Mouse (Mus musculus) gastrocnemius, postnatal 36 days (tissue): Measurements from ENCODE around the gene Rpp25l. TPM values are rescaled to one million over a fixed set of nuclear protein-coding genes. Genes with fewer than 3 reads are reported as not detected.
"Not testable (repeated sequence)": the region's sequence is repeated elsewhere in the genome, so short reads cannot be mapped to it uniquely, and the experiment has no call there.

Source experiments
- DNase-seq, 2 experiments: peaks; one replicate each; pipeline ENCODE4 v3.0.0; 2022
- intact Hi-C: fragments of 180-260 bp; cut with DNase I; formaldehyde crosslinking; loops from one replicate; pipeline ENCODE4 v1.15.1; 2025
- total RNA-seq, 2 experiments: library from RNA; stranded (reverse); gene quantifications; 2 replicates each; pipeline ENCODE4 v1.2.3; 2021

The Rpp25l gene
- total RNA-seq, 2 experiments from 2014 or later: 46.8 to 50.0 TPM

DNA sequence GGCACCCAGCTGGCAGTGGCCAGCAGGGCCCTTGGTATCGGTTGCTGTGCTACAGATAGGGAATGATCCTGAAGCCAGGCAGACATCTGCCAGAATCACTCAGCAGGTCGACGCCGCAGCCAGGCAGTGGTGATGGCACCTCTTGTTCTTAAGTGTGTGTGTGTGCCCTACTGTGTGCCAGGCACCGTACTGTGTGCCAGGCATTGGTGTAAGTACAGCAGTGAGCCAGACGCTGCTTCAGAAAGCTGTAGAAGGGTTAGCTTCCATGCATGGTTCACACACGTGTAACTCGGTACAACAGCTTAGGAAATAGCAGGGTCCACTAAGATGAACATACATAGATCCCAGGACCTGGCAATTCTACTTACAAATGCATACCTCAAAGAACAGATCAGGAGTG lies 13.1 kb downstream of the Rpp25l start:
- DNase-seq, intact Hi-C loops: not testable (repeated sequence)

DNA sequence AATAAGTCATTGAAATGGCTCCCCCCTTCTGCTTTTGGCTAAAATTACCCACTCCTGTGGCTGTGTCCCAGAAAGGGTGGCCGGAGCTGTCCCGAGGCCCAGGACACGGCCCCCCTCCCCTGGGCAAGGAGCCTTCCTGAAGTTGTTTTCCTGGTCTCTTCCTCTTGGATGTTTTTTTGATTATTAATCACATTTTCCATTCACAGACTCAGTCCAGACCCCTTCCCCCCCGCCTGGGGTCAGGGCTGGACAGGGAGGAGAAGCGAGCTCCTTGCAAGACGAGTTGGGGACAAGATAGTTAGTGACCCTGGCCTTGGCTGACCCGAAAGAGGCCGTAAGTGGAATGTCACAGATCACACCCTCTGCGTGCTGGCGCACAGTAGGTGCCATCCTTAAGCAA lies 13.6 kb downstream of the Rpp25l start, which contains the start of gene Il11ra1:
TSS of gene Il11ra1 (plus strand) at position 207 of the 400 bp plus-strand sequence.
- DNase-seq, intact Hi-C loops: not testable (repeated sequence)

DNA sequence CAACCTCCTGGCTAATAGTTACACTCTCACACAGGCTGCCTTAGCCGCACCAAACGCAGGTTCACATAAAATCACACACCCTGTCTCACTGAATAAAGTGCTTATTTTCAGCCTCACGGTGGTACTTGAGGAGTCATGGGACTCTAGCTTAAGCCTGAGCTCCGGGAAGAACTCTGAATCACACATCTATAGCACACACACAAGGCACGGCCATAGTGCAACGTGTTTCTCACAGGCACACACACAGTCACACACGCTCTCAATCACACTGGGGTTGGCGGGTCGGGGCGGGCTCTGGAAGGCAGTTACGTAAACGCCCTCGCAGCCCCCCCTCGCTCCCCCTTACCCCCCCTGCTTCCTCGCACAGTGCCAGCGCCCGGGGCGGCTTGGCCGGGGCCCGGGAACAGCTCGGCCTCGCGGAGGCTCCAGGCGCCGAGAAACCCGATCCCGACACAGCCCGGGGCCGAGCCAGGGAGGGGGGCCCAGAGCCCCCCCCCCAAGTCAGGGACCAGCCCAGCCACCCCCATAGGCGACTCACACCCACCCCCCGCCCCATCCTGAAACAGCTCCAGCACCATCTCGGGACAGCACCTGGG lies 14.8 kb downstream of the Rpp25l start:
- DNase-seq: peak; percentile 56 to 79
- intact Hi-C loops: not testable (repeated sequence)

DNA sequence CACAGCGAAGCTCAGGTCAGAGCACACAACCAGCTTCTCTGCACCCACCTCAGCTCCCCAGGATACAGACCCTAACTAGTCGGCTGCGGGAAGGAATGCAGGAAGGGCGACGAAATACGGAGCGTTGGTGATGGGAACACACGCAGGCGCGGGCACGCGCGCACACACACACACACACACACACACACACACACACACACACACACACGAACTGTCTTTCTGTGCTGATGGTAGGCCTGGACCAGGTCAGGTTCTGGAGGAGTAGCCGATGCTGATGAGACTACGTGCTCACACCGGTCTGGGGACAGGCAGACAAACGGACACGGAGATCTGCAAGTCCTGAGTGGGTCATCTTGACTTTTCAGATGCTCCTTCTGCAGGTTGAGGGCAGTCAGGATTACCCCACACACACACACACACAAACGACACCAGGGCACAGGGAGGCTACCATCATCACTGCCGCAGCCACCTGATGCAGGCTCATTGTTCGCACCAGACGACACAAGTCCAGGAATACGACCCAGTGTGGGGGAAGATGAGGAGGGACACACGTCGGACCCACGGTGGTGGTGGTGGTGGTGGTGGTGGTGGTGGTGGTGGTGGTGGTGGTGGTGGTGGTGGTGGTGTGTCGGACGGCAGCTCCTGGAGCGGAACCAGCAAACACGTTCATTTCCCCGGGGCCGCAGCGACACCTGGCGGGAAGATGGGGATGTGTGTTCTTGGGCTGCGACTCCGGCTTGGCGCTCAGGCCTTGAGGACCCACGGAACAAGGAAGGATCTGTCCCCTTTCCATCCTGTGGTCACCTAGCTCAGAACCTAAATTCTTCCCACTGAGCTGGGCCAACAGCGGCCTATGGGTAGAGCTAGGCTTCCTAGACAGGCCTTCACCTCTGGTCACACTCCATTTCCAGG lies 16.1 kb downstream of the Rpp25l start, which contains the start of gene Cntfr:
TSS of gene Cntfr (minus strand) at position 160 of the 912 bp plus-strand sequence.
- DNase-seq: peak; percentile 82 to 85
- intact Hi-C loops: not testable (repeated sequence)

DNA sequence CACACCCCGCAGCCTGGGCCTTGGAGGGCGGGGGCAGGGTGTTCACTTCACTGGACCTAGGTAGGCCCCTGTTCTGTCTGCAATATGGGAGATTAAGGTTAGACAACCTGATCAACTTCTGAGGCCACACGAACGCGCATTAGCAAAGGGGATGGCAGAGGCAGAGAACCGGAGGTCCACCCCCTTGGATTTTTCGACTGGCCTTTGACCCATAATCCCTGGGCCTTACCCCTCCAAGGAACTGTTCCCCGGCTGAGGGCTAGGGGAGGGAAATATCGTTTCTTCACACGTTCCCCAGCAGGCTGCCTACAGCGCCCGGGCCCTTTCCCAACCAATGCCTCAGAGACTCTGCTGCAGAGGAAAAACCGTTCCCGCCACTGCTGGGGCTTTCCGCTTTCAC lies 16.9 kb downstream of the Rpp25l start:
- intact Hi-C loops, DNase-seq: not testable (repeated sequence)

DNA sequence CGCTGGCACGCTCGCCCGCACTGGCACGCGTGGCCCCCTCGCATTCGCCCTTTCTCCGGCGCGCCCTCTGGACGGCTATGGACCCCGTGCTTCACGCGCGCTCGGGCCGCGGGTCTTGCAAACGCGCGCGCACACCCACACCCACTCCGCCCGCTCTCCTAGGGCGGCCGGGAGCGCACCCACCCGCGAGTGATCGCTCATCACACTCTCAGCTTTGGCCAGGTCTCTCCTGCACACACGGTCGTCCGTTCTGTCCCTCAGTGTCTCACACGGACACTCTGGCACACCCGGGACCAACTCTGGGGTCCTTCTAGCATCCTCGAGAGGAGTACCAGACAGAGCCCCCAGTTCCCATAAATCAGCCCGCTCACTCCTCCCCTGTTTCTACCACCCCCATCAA lies 17.5 kb downstream of the Rpp25l start:
- DNase-seq, intact Hi-C loops: not testable (repeated sequence)

DNA sequence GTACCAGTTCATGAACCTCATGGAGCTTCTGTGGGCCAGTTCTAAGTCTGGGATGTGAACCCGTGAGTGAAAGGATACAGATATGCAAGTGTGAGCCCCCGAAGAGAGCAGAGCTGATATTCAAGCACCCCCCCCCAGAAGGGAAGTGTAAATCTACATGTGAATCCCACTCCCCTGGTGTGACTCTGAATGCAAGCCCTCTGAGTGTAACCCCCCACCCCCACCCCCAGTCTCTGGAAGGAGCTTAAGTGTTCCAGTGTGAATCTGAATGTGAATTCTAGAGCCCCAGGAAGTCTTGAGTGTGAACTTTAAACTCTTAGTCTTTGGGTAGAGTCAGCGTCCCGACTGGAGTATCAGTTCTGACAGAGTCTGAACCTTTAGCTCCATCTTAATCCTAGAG lies 19.8 kb downstream of the Rpp25l start:
- intact Hi-C loops, DNase-seq: not testable (repeated sequence)

DNA sequence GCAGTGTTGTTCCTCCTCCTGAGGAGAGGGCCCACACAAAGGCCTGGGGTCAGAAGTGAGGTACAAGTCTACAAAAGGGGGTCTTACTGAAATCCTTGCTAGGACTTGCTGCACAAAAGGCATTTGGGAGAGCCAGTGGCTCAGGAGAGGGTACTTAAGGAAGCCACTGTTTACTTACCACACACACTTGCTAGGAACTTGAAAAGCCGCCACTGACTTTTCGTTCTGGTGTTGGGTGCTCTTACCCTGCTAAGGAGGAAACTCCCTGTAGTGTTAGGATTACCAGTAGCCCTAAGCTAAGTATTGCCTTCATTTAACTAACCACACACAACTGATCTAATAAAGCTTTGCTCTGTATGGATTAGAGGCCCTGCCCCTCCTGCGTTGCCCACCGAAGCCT lies 23.3 kb downstream of the Rpp25l start:
- DNase-seq, intact Hi-C loops: not testable (repeated sequence)

DNA sequence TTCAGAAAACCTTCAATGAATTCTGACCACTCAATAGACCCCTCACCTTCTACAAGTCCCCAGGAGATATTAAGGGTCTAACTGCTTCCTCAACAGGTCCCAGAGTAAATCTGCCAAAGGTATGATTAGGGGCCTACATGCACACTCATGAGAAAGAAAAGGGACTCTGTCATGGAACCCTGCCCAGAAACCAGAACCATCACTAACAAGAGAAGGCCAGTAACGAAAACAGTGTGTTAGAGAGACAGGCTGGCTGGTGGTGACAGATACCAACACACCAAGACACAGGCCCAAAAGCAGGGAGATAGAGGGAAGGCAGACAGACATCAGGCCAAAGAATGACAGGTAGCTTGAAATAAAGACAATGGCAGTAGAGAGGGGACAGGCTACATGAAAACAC lies 24.8 kb downstream of the Rpp25l start:
- DNase-seq, intact Hi-C loops: not testable (repeated sequence)

DNA sequence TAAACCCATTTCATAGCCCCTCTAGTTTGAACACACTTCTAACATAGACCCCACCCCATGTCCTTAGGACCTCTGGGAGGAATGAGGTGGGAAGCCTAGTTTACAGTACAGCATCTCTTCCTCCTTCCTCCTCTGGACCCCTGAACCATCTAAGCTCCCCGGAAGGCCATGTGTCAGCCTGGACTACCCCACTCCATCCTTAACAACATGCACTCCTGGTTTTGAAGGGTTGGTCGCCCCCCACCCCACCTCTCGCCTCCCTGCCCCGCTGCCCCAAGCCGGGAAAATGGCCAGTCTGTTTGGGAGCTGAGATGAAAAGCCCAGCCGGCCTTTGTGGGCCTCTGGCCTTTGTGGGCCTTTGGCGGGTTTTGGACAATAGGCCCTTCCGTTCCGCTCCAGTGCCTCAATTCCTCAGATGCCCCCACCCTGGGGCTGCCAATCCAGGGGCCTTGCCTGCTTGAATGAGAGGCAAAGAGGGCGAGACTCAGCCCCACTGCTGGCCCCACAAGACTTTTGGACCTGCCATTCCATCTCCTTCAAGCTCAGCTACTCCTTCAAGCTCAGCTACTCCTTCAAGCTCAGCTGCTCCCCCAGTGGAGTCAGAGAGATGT lies 27.3 kb downstream of the Rpp25l start:
- intact Hi-C loops, DNase-seq: not testable (repeated sequence)

DNA sequence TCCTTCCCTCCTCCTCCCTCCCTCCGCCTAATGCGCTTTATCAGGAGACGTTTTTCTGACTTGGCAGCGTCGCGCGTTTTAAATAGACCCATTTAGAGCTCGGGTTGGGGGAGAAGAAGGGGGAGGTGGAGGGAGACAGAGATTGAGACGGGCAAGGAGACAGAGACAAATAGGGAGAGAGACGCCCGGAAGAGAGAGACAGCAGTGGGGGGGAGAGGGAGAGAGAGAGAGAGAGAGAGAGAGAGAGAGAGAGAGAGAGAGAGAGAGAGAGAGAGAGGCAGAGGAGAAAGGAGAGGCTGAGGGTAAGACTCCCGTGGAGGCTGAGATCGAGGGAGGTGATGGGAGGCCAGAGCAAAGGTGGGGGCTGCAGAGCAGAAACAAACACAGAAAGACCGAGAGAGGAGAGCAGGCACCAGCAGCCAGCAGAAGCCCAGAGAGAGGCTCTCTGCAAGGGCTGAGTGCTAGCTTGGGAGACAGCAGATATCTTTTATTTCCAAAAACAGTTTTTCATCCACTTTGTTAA lies 28.3 kb downstream of the Rpp25l start:
- intact Hi-C loops, DNase-seq: not testable (repeated sequence)

DNA sequence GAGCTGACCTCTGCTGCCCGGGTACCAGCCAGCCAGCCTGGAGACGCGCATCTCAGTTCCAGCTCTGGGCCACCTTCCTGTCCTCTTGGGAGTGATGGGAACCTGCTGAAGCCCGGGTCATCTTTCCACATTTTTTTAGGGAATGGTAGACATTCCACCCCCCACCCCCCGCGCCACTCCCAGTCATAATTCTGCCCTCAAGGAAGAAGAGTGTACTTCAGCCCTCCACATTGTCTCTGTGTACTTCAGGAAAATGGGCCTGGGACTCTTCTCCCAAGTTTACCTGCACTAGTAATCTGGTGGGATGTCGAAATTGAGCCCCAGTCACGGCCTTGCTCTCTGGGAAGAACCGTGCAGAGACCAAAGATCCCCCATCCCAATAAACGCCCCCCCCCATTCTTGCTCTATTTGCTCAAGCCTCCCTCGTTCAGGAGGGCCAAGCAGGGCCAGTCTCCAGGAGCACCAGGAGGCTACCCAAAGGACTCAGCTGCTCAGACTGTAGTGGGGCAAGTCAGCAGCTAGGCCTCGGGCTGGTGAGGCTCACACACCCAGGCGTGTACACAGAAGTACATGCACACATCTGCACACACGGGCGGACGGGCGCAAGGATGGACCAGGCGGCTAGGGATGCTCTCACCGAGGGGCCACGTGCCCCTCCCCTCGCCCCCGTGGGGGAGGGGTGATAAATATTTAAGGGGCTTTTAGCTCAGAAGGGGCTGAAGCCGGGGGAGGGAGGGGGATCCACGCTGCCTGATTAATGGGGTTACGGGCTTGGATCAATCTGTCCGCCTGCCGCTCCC lies 29.0 kb downstream of the Rpp25l start:
- DNase-seq, intact Hi-C loops: not testable (repeated sequence)

DNA sequence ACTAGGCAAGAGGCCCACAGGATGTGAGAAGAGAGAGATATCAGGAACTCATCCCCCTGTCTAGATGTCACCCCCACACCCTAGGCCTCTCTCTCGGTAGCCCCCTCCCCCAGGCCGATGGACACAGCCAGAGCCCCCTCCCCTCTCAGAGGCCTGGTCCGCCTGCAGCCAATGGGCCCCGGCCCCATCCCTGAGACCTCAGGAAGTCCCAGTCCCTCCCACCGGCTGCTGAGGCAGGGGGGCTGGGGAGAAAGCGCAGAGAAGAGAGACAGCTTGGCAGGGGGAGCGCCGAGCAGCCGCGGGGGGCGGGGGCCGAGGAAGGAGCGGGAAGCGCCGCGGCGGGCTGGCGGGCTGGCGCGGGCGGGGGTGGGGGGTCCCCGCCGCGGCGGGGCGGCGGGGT lies 30.0 kb downstream of the Rpp25l start:
- DNase-seq, intact Hi-C loops: not testable (repeated sequence)

DNA sequence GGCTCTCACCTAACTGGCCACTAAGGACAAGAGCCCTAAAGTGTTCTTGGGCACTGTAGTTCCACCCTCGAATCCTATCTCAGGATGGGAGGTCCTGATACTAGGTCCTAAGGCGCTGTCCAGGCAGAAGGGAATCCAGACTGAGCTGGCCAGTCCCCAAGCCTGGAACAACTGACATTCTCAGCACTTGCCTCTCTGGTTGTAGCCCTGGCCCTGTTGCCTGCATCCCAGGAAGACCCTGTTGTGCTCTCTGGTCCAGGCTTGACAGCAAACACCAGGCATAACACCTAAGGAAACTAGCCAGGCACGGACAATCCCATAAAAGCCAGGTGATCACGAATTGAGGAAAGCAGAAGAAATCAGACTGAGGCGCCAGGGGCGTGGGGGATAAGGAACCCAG lies 30.5 kb downstream of the Rpp25l start:
- no peak for DNase-seq
- intact Hi-C loops: no loop called here

DNA sequence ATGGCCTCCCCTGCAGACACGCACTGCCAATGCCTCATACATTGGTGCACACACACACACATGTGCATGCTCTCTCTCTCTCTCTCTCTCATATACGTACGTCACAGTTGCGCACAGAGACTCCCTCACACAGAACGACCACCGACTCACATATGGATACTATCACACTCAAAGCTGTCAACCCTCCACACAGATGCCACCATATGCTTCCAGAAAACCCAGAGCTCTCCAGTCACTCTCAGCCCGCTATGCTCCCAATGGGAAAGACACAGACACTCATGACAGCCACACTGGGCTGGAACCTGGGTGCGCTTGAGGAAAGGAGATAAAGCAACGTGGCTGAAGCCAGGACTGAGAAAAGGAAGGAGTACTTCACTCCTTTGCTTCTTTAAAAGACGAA lies 31.4 kb downstream of the Rpp25l start:
- intact Hi-C loops: no loop called here
- DNase-seq: no peak

DNA sequence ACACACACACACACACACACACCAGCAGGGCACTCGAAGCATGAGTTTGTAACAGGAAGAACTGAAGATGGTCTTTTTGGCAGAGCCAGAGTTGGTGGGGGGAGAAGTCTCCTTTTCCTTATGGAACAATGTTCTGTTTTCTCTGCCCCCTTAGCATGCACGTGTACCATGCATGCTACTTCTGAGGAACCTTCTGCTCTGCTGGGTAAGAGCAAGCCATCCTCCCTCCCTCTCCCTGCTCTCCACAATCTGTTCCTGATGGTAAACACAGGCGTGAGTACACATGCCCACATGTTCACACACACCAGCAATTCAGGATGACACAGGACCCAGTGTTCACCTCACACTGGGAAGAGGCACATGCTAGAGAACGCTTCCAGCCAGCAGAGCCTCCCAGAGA lies 32.2 kb downstream of the Rpp25l start:
- no peak for DNase-seq
- intact Hi-C loops: no loop called here

DNA sequence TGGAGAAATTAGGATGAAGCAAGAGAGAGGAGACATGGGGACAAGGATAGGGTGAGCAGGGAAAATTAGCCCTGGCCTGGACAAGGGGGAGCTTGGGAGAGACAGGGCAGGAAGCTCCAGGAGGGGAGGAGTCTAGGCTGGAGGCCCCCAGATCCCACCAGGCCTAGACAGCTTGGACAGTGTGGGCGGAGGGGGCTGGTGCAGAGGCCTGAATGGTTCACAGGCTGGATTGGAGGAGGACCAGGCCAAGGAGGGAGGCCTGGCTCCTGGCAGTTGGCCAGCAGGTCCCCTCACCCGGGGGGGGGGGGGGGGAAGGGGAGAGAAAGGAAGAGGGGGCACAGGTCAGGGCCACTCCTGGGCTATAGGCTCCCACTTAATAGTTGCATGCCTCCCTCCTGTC lies 34.0 kb downstream of the Rpp25l start:
- no peak for DNase-seq
- intact Hi-C loops: no loop called here

DNA sequence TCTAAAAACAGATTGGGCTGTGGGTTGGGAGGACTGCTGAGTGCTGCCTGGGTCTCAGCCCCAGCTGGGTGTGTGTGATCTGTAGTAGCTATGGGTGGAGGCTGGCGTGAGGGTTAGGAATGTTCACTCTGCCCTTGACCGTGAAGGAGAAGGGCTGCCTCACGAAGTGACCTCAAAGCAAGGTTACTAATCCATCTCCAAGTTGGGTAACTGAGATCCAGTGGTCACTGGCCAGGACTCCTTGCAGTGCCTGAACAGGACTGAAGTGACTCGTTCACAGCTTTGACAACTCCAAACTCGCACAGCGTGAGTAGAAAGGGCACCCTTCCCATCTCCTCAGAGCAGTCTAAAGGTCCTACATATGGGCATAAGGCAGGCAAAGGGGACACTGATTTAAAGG lies 34.5 kb downstream of the Rpp25l start:
- intact Hi-C loops: no loop called here
- DNase-seq: no peak

DNA sequence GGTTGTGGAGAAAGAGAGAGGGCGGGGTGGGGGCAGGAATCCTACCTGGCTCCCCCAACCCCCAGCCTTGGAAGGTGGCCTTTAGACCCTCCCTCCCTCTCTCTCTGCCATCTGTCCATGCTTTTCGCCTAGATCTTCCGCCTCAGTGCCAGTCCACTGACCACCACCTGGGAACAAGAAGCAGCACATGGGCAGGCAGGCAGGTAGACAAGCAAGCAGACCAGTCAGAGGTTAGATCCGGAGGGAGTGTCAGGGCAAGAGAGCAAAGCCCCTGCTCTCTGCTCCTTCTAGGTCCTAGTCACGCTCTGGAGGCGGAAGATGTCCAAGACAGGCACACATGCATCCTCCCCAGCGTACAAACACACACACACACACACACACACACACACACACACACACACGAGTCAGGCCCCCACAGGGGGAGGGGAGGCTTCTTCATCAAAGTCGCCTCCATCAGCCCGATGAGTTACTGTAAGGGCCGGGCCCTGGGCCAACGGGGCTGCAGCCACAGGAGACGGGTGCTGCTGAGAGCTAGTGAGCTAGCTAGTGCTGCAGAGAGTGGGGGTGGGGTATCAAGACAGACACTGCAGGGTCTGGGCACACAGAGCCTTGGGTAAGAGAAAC lies 36.2 kb downstream of the Rpp25l start:
- no peak for DNase-seq
- intact Hi-C loops: no loop called here
